Mouse (Mus musculus): ENCODE measurements around the gene H2-M5. TPM values are rescaled to one million over a fixed set of nuclear protein-coding genes. Genes with fewer than 3 reads are reported as not detected.
A peak's percentile ranks its signal among the peaks of the same experiment; 100 is the strongest.
"Not testable (repeated sequence)": the region's sequence is repeated elsewhere in the genome, so short reads cannot be mapped to it uniquely, and the experiment has no call there.

Gene H2-M5
- total RNA-seq (2021): not detected
- long read RNA-seq, experiment 1: 0 reads
- long read RNA-seq, experiment 2: 0 reads

DNA sequence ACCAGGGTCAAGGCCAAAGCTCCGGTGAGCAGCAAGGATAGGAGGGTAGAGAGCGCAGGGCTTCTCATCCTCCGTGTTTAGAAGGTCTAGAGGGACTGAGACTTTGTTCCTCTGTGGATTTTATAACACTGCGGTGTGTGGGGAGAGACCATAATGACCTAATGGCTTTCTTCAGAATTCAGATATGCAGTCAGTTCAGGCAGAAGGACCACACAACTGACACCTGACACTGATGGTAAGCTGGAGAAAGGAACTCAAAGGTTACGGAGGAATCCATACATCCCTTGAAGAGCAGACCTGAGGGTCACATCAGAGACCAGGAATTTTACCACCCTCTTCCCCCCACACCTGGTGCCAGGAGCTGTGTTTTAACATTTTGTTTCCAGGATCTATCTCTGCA, at the start of gene H2-M5:
TSS of gene H2-M5 (minus strand) at position 101 of the 400 bp plus-strand sequence.
- DNase-seq: no peak

DNA sequence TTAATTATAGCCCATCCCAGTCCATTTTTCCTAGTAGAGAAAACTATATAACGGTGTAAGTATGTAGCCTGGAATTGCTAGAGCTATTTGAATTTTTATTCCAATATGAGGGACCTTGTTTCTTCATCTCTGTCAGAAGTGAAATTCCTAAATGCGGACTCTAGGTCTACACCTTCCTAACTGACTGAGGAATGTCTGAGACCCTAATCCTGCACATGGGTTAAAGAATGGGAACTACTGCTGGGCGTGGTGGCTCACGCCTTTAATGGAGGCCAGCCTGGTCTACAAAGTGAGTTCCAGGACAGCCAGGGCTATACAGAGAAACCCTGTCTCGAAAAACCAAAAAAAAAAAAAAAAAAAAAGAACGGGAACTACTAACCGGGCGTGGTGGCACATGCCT, 39.8 kb upstream of the H2-M5 start:
- no peak for DNase-seq

DNA sequence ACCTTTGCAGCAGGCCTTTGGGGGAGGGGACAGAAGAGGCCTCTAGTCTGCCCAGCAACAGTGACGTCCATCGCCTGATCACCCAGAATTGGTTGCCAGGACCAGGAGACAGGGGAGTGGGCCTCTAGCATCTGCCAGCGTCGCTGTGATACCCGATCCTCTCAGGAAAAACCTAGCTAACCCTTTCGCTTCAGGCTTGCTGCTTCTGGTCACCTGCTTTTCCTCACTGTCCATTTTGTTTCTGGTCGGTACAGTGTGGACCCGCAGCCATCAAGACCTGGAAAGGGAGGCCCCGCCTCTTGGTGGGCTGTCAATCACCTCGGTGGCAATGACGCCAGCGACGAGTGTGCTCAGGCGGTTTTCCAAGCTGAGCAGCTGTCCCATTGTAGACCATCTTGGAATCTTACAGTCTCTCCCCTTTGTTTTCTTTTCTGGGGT, 39.4 kb upstream of the H2-M5 start:
- DNase-seq: peak; percentile 80

GRCm38 (mm10) chr17:37028212-37028611, 38.9 kb upstream of the H2-M5 start:
- no peak for DNase-seq

- DNase-seq: no peak
Observed at GRCm38 (mm10) chr17:37027486-37027885, 38.1 kb upstream of the H2-M5 start.

GRCm38 (mm10) chr17:37026425-37026824, 37.1 kb upstream of the H2-M5 start:
- no peak for DNase-seq

DNA sequence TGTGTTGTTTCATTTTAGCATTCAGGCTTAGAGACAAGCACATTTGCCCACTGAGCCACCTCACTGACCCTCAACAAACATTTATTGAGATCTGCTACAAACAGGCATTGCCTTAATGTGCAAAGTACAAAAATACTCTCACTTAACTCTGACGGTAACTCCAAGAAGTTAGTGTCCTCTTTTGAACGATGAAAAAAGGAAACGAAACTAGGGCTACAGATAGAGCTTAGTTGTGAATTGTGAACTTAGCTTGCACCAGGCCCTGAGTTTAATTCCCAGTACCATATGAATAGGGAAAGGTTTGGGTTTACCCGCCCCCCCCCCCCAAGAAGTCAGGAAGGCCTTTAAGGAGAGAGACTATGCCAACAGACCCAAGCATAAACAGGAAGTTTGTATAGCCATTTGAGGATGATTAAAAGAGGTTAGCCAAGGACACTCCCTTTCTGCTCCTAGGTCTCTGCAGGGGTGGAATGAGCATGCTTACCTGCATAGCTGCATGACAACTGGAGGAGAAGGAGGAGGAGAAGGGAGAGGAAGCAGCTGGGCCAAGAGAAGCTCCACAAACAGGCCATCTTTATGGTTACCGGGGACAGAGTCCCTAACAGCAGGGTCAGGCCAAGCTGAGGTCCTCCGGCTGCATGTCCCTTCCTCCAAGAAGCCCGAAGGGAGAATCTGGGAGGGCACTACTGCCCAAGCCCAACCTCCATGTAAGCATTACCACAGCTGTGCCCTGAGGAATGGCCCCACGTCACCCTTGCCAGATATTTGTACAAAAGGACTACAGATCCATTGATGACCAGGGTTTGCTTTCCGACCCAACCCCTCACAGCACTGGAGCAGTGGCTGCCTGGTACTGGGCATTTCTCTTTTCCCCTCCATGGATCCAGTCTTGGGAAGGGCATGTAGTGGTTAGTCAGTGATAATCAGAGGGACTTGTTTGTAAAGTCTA, 33.6 kb upstream of the H2-M5 start, which contains the start of gene Mog:
TSS of gene Mog (minus strand) at position 771 of the 949 bp plus-strand sequence.
- no peak for DNase-seq

DNA sequence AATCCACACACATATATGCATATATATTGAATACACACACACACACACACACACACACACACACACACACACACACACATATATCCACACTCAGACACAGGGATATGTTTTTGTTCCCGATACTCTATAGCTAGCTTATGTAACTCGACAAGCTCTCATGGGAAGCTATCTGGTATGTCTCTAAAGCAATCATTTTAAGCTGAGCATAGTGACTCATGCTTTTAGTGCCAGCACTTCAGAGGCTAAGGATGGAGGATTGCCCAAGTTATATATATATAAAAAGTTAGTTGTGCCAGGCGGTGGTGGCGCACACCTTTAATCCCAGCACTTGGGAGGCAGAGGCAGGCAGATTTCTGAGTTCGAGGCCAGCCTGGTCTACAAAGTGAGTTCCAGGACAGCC, 29.9 kb upstream of the H2-M5 start:
- not testable (repeated sequence) for DNase-seq

DNA sequence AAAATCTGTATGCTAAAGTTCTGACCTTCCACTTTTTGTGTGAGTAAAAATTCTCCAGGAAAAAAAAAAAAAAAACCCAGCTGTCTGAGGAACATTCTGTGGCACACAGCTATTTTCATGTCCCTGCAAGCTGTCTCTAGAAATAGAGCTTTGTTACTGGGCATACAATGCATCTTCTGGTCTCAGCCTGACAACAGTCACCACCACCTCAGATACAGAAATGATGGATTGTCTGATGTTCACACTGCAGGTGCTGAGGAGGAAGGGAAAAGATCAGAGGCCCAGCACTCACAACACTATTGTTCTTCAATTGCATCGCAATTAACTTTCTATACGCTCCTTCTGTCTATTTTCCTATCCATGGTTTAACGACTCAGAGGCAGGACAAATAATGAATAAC, 29.0 kb upstream of the H2-M5 start:
- no peak for DNase-seq

- no peak for DNase-seq
Observed at GRCm38 (mm10) chr17:37016333-37016732, 27.0 kb upstream of the H2-M5 start.

GRCm38 (mm10) chr17:37012141-37012540, 22.8 kb upstream of the H2-M5 start:
- no peak for DNase-seq

DNA sequence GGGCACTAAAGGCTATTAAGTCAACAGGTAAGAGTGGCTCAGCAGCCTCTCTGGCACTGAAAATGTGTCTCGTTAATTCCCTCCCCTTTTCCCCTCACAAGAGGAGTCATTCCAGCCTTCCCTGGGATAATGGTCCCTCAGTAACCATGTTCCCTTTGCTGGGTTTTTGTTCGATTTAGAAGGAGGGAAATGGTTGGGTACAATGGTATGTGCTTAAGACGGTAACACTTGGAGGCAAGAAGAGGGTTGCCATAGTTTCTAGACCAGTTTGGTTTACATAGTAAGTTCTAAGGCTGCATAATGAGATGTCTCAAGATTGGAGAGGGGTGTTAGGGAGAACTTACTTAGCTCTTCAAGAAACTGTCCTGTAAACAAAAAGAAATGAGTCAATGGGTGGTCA, 22.4 kb upstream of the H2-M5 start:
- DNase-seq: no peak

- DNase-seq: no peak
Observed at GRCm38 (mm10) chr17:37009460-37010042, 20.2 kb upstream of the H2-M5 start.

DNA sequence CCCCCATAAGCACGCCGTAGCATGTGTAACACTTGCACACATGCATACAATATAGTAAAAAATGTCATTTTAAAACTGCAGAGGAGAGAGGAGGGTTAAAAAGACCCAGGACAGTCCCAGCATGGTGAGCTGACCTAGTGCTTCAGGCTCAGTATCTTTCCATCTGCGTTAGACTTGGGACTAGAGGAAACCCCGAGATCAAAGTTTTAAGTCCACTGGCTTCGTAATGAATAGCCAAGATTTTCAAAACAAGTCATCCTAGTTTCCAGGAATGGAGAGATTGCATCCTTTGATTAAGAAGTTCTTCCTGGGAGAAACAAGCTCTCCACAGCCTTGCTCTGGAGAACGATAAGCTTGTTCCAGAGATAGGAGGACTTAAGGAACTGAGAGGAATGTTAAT, 18.8 kb upstream of the H2-M5 start:
- DNase-seq: no peak

- DNase-seq: no peak
Observed at GRCm38 (mm10) chr17:37003366-37003765, 14.0 kb upstream of the H2-M5 start.

GRCm38 (mm10) chr17:37002364-37003330, 13.3 kb upstream of the H2-M5 start:
- DNase-seq: no peak

- DNase-seq: no peak
Observed at GRCm38 (mm10) chr17:37000863-37001262, 11.5 kb upstream of the H2-M5 start, which contains the start of gene Zfp57. Gene Zfp57, plus strand, starts transcription at chr17:37001163.

GRCm38 (mm10) chr17:36998477-36998876, 9.1 kb upstream of the H2-M5 start:
- no peak for DNase-seq

DNA sequence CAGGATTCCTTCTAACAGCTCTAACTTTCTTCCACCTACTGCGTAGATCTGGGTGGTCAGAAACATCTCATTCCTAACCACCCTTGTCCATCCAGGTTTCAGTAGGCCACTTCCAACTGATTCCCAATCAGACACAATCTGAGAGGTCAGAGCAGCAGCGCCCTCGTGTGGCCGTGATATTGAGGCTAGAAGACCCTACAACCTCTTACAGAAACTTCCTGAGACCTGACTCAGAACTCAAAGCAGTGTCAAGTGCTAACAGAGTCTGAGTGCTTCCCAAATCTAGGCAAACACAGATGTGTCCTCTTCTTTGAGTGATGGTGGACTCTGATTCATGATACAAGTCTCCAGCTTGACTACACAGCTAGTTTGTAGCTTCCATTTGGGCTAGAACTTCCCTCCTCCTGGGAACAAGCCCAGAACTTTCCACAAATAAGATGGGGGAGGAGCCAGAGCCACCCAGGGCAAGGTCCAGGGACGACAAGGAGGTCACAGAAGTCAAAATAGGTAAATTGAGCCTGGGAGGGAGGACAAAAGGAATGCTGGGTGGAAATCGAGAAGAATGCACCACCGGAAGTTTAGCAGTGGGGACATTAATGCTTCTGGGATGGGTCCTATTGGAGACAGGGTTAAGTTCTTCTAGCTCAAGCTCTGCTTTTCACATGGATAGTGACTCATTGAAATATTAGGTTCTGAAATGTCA, 7.8 kb upstream of the H2-M5 start:
- peak; percentile 23 for DNase-seq

- no peak for DNase-seq
Observed at GRCm38 (mm10) chr17:36995448-36995847, 6.1 kb upstream of the H2-M5 start.

DNA sequence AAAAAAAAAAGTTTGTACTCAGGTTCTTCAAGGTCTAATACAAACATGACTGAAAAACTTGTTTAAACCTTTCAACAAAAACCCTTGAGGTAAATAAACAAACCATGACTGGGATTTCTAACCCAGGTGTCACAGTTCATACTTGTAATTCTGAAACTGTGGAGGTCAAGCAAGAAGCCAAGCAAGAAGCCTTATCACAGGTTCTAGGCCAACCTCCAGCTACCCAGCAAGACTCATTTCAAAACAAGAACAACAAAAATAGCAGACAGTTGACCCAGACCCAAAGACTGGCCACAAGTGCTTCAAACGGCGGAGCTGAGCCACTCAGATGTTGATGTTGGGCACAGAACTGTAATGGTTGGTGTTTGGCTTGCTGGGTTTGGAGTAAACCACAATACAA, 5.2 kb upstream of the H2-M5 start:
- DNase-seq: no peak
